Mouse (Mus musculus) liver, postnatal 0 days (tissue): ENCODE measurements around the gene Gm9821. TPM values are rescaled to one million over a fixed set of nuclear protein-coding genes. Genes with fewer than 3 reads are reported as not detected.

Source experiments
- ATAC-seq: fragments of 200-750 bp; cut with Nextera tagmentation; 2 replicates; pipeline ENCODE4 v1.8.0; 2017; ENCODE audit warnings: mild to moderate bottlenecking, moderate library complexity
- DNase-seq: peaks from one replicate; pipeline ENCODE4 v3.0.0-alpha.2; 2016
- H3K27ac ChIP-seq: fragments of 300-500 bp; sonication (generic); 2 replicates; pipeline ENCODE4 v1.5.1; 2014; ENCODE audit warnings: antibody characterized with exemption, moderate library complexity, mild to moderate bottlenecking, low read depth
- H3K27me3 ChIP-seq: fragments of 300-500 bp; sonication (generic); 2 replicates; pipeline ENCODE4 v1.6.1; 2014; ENCODE audit warnings: low read length, control low read depth, mixed read lengths; ENCODE audit not compliant: insufficient read depth
- H3K36me3 ChIP-seq: fragments of 300-500 bp; sonication (generic); replicated peaks from 2 replicates; pipeline ENCODE4 v1.6.1; 2014; ENCODE audit warnings: mild to moderate bottlenecking, control low read depth, low read length, moderate library complexity, mixed read lengths; ENCODE audit not compliant: insufficient read depth
- H3K4me1 ChIP-seq: fragments of 300-500 bp; sonication (generic); 2 replicates; pipeline ENCODE4 v1.6.1; 2014; ENCODE audit warnings: antibody characterized with exemption, mild to moderate bottlenecking, control low read depth; ENCODE audit not compliant: insufficient read depth
- H3K4me2 ChIP-seq: fragments of 300-500 bp; sonication (generic); 2 replicates; pipeline ENCODE4 v1.6.1; 2014; ENCODE audit warnings: low read depth, mild to moderate bottlenecking, low read length, moderate library complexity, mixed read lengths
- H3K4me3 ChIP-seq: fragments of 300-500 bp; sonication (generic); 2 replicates; pipeline ENCODE4 v1.5.1; 2014; ENCODE audit warnings: low read depth, low read length
- H3K9ac ChIP-seq: fragments of 300-500 bp; sonication (generic); replicated peaks from 2 replicates; pipeline ENCODE4 v1.6.1; 2014; ENCODE audit warnings: mild to moderate bottlenecking, moderate library complexity
- H3K9me3 ChIP-seq: fragments of 300-500 bp; sonication (generic); 2 replicates; pipeline ENCODE4 v1.6.1; 2016; ENCODE audit warnings: mild to moderate bottlenecking, control low read depth, low read length, mixed read lengths
- CTCF ChIP-seq: sonication (generic); IDR thresholded peaks from 2 replicates; pipeline ENCODE4 v1.5.1; 2016; ENCODE audit warnings: antibody characterized with exemption, low read depth
- EP300 ChIP-seq: IDR thresholded peaks from 2 replicates; pipeline ENCODE4 v1.6.1; 2016; ENCODE audit warnings: antibody characterized with exemption, low read depth, mild to moderate bottlenecking
- whole genome bisulfite sequencing: fragments of 180-500 bp; shearing (Covaris S2); extraction: QIAGEN DNeasy Blood & Tissue Kit; methylation state at CpG from one replicate; pipeline ENCODE4 v1.1.7; 2014; ENCODE audit not compliant: insufficient replicate concordance; 5-methylcytosine and 5-hydroxymethylcytosine counted together
- polyA plus RNA-seq: library from polyadenylated mRNA; unstranded; fragments of >200 nt; fragmentation: Nextera tagmentation; extraction: Ambion mirVana; gene quantifications from 2 replicates; pipeline ENCODE4 v1.2.1, GENCODE M21; 2015

Gm9821 gene
- polyA plus RNA-seq, 1 experiment from 2014 or later, result 0.20 TPM

GRCm38 (mm10) chr2:91929936-91930335 lies 15.6 kb upstream of the Gm9821 start:
- Histone ChIP-seq H3K9ac (no peak overlapping the region), H3K4me3 (no peak overlapping the region; the same call in 1 of the 2 replicates), H3K36me3 (peaks cover 15% of the 10 kb centered on the region), H3K4me2 (peak overlapping the region; percentile 65; the same call in 1 of the 2 replicates), H3K27me3 (peaks cover 26% of the 10 kb centered on the region), H3K9me3 (no peaks in the 10 kb centered on the region), H3K27ac (no peak overlapping the region), H3K4me1 (peaks cover 22% of the 10 kb centered on the region)
- 27% methylated on average over 12 of the region's 12 CpGs for WGBS
- ATAC-seq (peak; percentile 34; the same call in 1 of the 2 replicates), DNase-seq (peak; percentile 71)
- TF ChIP-seq EP300, result no peak
- peak; percentile 76 for TF ChIP-seq CTCF

DNA sequence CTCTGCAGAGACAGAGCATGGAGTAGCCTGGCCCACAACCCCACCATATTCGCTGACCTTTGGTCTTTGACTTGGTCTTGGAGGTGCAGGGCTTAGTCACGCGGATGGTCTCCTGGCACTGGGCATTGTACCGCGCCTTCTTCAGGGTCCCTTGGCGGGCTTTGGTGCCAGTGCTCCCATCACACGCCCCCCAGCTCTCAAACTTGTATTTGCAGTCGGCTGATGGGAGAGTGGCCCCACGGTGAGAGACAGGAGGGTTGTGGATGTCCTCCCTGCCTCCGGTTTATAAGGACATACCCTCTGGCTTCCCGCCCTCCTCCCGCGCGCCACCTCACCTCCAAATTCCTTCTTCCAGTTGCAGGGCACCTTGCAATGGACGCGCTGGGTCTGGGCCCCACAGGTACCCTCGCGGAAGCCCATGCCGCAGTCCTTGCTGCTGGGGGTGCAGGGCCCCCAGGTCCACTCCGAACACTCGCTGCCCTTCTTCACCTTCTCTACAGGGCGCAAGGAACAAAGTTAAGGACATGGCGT lies 14.7 kb upstream of the Gm9821 start:
- ATAC-seq (no peak), DNase-seq (no peak)
- Histone ChIP-seq H3K27ac (no peak overlapping the region), H3K36me3 (peaks cover 24% of the 10 kb centered on the region), H3K27me3 (peaks cover 23% of the 10 kb centered on the region), H3K4me3 (peak overlapping the region; percentile 30; the same call in 1 of the 2 replicates), H3K4me1 (peaks cover 22% of the 10 kb centered on the region), H3K9me3 (no peaks in the 10 kb centered on the region), H3K9ac (no peak overlapping the region; the same call in 1 of the 2 replicates), H3K4me2 (peak overlapping the region; percentile 65)
- TF ChIP-seq EP300 (no peak), CTCF (no peak)
- 17% methylated on average over 23 of the region's 23 CpGs for WGBS

DNA sequence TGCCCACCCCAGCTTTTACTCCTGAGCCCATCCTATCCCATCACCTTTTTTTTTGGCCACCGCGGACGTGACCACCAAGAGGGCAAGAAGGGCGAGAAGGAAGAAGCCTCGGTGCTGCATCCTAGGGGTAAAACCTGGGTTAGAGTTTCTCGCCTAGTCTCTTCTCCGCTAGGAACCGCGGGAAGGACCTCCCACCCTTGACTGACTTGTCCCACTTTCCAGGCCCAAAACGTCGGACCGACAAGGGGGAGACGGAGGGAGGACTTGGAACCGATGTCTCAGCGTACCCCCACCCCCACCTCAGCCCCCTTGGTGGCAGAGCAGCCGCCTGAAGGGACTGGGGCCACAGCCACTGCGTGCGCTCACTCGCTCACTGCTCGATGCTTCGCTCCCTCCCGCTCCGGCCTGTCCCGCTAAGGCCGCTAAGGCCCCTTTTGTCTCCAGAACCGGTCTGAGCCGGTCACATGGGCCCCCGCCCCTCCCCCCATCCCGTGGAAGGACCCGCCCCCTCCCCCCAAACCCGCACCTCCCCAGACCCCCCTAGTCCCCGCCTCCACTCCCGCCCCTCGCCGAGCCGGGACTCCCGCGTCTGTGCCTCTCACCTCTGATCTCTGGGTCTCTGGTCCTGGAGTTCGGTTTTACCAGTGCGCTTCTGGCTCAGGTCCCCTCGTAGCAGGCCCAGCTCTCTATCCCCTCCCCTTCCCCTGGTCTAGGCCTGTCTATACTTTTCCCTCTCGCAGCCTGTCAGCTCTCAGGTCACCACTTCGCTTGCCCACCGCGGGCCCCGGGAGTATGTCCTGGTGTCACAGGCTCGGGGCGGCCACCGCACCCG lies 14.0 kb upstream of the Gm9821 start:
- TF ChIP-seq CTCF, result no peak
- TF ChIP-seq EP300, result no peak
- H3K36me3 ChIP-seq, result peaks cover 31% of the 10 kb centered on the region
- H3K4me1 ChIP-seq, result peaks cover 22% of the 10 kb centered on the region
- 8% methylated on average over 46 of the region's 50 CpGs for WGBS
- ATAC-seq (peak; percentile 18; the same call in 1 of the 2 replicates), DNase-seq (no peak)
- peak overlapping the region; percentile 65 for H3K4me2 ChIP-seq
- H3K27ac ChIP-seq, result no peak overlapping the region
- H3K9me3 ChIP-seq, result no peaks in the 10 kb centered on the region
- H3K4me3 ChIP-seq, result peak overlapping the region; percentile 30; the same call in 1 of the 2 replicates
- peaks cover 23% of the 10 kb centered on the region for H3K27me3 ChIP-seq
- H3K9ac ChIP-seq, result peak overlapping the region; percentile 12

DNA sequence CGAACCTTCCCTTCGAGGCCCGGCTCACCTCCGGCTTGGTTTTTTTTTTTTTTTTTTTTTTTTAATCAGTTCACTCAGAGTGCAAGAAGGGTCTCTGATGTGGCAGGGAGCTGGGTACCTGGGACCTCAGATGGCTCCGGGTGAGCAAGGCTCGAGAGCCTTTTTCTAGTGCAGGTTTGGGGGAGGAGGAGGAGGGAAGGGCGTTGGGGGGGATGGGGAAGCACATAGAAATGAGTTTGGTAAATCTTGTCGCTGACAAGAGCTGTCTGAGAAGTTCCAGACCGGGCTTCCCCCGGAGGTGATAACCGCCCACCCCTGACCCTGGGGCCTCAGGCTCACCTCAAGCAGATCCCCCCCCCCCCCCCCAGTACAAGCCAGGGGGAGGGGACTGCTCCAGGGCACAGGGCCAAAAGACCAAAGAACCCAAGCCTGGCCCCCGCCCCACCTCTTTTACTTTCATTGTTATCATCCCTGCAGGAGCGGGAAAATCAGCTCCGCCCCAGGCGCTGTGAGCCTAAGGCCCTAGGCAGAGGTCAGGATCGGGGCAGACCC lies 13.3 kb upstream of the Gm9821 start, which contains the start of gene Mdk:
Gene Mdk, minus strand, starts transcription at position 138 of the 552 bp plus-strand sequence.
- 10% methylated on average over 16 of the region's 16 CpGs for WGBS
- H3K4me3 ChIP-seq, result peak within 1 kb of the TSS; percentile 30
- TF ChIP-seq EP300 (no peak), CTCF (no peak)
- H3K9me3 ChIP-seq, result no peaks in the 10 kb centered on the region
- H3K36me3 ChIP-seq, result peaks cover 38% of the 10 kb centered on the region
- no peak within 1 kb of the TSS for H3K27ac ChIP-seq
- ATAC-seq (no peak), DNase-seq (no peak)
- H3K4me2 ChIP-seq, result peak within 1 kb of the TSS; percentile 65
- H3K4me1 ChIP-seq, result peaks cover 22% of the 10 kb centered on the region
- peak within 1 kb of the TSS; percentile 12 for H3K9ac ChIP-seq
- H3K27me3 ChIP-seq, result peaks cover 23% of the 10 kb centered on the region

GRCm38 (mm10) chr2:91932737-91933350 lies 12.7 kb upstream of the Gm9821 start:
- peaks cover 44% of the 10 kb centered on the region for H3K36me3 ChIP-seq
- H3K4me3 ChIP-seq, result peak overlapping the region; percentile 13; the same call in 1 of the 2 replicates
- no peak overlapping the region for H3K27ac ChIP-seq
- DNase-seq, result no peak
- peaks cover 23% of the 10 kb centered on the region for H3K27me3 ChIP-seq
- no peak for TF ChIP-seq CTCF
- no peak for TF ChIP-seq EP300
- peaks cover 22% of the 10 kb centered on the region for H3K4me1 ChIP-seq
- H3K9me3 ChIP-seq, result no peaks in the 10 kb centered on the region
- 0 out of 2 replicates have a peak overlapping the region, but pooled peaks have one; percentile 11 for H3K9ac ChIP-seq
- WGBS, result 26% methylated on average over 6 of the region's 6 CpGs
- no peak for ATAC-seq
- H3K4me2 ChIP-seq, result peak overlapping the region; percentile 65
